Mouse (Mus musculus) fat pad, adult 2 months (tissue): ENCODE results near the gene Mylip.

Source experiments
- DNase-seq: peaks from one replicate; pipeline ENCODE4 v3.0.0-alpha.2; 2011; ENCODE audit warnings: low read depth, low spot score; ENCODE audit errors: extremely low read depth

The Mylip gene

DNA sequence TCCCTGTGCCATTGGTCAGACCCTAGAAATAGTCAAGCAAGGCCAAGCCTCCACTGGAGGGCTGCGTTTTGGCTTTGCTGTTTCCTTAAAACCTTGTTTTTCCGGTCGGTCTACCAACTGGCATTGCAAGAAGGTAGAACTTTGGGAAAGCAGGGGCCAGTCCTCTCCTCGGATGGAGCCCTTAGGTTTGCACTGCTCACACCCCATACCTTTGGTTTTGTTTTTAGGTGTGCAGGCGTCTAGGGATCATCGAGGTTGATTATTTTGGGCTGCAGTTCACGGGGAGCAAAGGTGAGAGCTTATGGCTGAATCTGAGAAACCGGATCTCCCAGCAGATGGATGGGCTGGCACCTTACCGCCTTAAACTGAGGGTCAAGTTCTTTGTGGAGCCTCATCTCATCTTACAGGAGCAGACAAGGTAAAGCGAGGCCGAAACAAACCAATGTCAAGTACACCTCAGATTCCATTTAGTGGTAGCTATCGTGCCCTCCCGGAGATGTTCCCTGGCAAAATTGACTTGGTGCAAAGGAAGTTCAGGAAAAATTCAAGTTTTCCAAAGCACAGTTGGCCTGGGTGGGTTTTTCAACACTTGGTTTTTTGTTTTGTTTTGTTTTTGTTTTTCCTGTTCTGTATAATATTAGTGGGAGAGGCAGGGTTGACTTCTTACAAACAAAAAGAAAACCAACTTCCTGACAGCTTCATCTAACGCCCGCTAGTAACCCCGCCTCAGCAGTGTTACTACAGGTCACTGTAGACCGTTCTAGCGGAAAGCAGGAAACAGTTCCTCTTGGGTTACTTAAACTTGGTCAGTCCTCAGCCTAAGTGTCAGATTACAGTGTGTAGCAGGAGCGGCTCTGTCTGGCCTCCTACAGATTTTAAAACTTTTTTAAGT is 1.7 kb downstream of the Mylip start:
- DNase-seq, result no peak

- DNase-seq, result no peak
These were observed 2.4 kb downstream of the Mylip start for GRCm38 (mm10) chr13:45391854-45392454.

DNA sequence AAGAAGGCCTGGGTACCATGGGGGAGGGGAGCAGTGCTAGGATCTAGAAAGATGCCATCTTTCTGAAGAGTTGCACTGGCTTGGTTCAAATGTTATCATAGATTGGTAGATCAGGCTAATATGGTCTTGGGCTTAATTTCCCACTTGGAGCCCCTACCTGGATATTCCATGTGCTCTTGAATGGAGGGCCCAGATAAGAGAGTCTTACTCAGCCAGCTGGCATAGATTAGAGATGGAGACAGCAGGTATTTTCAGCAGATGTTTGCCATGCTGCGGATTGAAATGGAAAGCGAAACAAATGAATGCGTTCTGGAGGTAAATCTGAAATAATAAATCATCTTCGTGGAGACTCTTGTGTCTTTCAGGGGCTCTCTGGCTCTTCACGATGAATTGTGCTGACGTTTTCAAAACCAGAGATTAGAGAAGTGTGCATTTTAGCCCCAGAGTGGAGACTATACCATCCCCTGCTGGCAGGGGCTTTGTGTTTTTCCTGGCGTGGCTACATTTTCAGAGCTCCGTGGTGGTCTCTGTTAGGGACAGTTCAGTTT is 4.8 kb downstream of the Mylip start:
- DNase-seq, result no peak

DNA sequence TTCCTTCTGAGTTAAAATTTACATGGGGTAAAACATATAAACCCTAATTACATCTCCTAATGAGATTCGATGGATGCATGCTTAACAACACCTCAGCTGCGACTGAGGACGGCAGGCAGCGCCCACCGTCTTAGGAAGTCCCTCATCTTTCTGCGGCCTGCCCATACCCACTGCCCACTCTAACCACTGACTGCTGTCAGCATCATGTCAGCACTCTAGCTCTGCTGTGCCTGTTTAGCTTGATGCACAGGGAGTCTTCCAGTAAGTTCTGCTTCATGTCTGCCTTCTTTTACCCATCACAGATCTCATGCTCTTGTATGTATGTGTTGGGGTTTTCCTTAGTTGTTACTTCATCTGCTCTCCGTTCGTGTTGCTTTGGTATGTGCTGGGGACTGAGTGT is 7.2 kb downstream of the Mylip start:
- no peak for DNase-seq

DNA sequence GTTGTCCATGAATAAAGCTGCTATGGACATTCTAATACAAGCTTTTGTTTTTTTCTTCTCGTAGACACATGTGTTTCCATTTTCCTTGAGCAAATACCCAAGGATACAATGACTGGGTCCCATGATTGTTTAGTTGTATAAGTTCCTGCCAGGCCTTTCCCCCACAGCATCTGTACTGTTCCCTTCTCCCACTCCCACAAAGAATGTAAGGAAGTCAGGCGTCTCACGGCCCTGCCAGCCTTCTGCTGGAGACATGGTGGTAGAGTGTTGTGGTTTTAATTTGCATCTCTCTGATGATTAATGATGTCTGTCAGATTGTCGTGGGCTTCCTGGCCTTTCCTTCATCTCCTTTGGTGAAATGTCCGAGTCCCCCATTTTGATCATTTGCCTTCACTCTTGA is 7.7 kb downstream of the Mylip start:
- DNase-seq, result no peak

DNA sequence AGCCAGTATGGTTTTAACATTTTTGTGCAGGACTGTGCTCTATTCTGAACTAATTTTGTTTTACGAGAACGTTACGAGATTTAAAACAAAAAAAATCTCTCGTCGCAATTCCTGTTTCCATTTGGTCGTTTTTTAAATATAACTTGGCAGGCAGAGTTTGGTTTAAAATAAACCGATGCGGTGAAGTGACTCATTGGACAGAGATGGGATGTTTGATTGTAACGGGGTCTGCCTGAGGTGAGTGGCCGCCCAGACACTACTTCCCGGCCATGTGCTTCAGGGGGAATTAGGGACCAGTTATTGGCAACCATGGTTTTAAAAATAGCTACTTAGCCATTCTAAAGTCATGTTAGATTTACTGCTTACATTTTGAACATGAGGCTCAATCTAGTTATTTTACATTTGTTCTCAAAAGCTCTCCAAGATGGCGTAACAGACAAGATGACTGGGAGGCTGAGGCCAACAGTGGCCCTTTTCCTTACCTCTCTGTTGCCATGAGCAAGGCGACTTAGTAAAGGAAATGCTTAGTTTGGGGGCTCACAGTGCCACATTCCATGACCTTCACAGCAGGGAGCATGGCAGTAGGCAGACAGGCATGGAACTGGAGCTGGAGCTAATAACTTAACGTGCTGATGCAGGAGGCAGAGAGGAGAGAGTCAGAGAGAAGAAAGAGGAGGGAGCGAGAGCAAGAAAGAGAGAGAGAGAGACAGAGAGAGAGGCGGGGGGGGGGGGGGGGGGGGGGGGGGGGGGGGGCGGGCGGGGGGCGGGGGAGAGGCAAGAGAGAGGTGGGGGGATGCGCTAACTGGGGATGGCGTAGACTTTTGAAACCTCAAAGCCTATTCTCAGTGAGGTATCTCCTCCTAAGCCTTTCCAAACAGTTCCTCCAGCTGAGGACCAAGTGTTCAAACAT is 8.6 kb downstream of the Mylip start:
- no peak for DNase-seq

GRCm38 (mm10) chr13:45400700-45401099 is 11.2 kb downstream of the Mylip start:
- DNase-seq, result no peak

- no peak for DNase-seq
These were observed 12.3 kb downstream of the Mylip start for GRCm38 (mm10) chr13:45401816-45402215.

DNA sequence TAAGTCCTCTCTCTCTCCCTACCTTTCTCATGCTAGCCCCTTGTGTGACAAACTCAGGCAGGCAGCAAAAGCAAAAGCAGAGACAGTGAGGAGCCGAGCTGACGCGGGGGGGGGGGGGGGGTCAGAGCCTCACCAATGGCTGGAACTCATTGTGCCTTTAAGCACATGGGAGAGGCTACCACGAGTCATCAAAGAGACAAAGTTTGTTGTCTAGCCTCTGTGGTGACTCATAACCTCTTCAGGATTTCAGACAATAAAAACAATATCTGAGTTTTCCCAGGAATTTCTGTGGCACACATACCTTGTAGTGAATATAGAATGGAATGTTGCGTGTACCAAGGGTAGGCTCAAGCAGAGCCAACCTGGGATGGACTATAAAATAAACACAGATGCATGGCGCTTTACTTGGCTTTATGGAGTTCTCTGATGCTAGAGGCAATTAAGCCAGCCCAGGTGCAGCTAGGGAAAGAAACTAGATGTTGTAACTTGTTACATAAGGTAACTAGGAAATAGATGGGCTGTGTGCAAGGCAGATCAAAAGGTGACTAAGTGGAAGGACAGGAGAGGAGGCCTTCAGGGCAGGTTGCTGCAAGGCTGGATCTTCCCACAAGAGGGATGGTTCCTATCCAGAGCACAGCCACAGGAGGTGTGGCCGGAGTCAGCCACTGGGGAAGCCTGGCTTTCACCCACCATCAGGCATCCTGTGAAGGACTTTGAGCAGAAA is 12.9 kb downstream of the Mylip start:
- DNase-seq, result peak; percentile 37

- no peak for DNase-seq
These were observed 14.7 kb downstream of the Mylip start for GRCm38 (mm10) chr13:45404269-45404668.

- DNase-seq, result no peak
These were observed 15.8 kb downstream of the Mylip start for GRCm38 (mm10) chr13:45405194-45405810.

- DNase-seq, result no peak
These were observed 16.7 kb downstream of the Mylip start for GRCm38 (mm10) chr13:45406289-45406688.

- DNase-seq, result no peak
These were observed 17.2 kb downstream of the Mylip start for GRCm38 (mm10) chr13:45406703-45407102.

DNA sequence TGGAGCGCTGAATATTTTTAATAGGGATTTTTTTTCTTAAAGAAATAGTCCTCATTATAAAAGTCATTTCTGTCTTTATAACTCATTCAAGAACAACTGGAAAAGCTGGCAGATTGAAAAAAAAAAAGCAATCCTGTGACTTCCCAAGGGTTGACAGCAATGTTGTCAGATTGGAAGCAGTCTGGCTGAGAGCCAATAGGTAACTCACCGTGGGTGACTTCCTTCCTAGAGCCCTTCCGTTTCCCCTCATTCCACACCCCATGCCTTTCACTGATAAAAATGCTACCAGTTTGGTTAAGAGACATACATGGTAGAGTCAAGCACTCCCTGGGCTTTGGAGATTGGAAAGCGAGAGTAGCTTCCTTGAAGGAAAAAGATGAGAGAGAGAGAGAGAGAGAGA is 21.4 kb downstream of the Mylip start:
- DNase-seq, result no peak

- DNase-seq, result no peak
These were observed 23.5 kb downstream of the Mylip start for GRCm38 (mm10) chr13:45413066-45413465.

DNA sequence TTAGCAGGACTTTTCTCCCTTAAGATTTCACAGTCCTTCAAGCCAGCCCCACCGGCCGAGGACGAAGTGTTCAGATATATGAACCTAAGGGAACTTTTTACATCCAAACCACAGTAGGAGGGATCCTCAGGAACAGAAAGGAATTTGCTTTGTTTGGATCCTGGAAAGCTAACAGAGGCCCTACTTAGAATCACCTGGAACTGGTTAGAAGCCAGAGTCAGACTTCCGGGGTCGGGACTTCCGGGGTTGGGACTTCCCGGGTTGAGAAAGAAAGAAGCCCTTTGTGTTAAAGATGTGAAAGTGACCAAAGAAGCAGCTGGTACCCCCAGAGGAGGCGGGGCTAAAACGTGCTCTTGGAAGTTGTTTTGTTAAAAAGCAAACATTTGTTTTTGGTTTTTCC is 24.5 kb downstream of the Mylip start:
- DNase-seq, result no peak

GRCm38 (mm10) chr13:45416621-45417057 is 27.1 kb downstream of the Mylip start:
- DNase-seq, result no peak

DNA sequence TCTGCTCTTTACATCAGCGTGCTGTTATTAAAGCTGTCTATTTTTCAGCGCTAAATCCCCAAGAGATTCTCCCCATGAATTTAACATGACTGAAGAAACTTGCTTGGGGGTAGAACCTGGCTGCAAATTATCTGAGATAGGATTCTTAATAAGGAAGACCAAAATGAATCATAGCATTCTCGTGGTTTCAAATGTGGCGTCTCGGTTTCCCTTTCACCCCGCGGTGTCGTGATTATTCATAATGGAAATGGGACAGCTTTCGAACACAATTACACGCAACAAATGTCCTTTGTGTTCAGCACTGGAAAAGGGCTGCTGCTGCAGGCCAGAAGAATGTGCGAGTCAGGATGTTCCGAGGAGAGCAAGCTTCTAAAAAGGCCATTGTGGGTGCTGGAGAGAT is 29.4 kb downstream of the Mylip start:
- no peak for DNase-seq

DNA sequence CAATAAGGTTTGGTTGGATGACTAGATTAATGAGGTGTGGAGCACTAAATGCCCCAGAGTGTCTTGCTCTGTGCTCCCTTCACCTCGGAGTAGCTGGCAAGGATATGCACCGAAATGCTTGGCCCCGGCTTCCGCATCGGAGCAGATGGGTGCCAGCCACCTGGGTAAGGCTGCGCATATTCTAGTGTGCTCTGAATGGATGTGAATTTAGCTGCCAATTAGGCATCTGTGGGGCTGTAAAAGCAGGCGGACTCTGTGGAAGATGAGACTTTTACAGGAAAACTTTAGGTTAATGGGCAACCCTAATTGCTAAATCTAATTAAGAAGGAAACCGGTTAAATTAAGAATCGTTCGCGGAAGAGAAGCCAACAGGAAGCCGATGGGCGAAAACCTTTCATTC is 32.7 kb downstream of the Mylip start:
- DNase-seq, result no peak

DNA sequence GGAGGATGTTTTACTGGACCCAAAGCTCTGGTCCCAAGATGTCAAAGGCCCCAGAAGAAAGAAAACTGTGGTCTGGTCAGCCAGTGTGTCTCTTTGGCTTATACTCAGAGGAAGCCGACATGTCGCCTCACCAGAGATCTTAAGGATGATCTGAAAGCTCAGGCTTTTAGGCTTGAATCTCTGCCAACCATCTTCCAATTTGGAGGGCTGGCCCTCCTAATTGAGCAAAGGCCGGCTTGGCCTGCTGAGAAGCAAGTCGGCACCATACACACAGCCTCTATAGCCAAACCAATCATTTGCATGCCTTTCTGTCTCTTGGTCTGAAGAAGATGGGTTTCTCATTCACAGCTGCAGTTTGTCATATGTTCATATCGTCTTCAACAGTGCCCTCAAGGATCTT is 33.2 kb downstream of the Mylip start:
- DNase-seq, result no peak
